Mouse (Mus musculus) lung, postnatal 0 days (tissue): ENCODE results near the gene Sbf1. TPM values are rescaled to one million over a fixed set of nuclear protein-coding genes. Genes with fewer than 3 reads are reported as not detected.

Experiments
- ATAC-seq: fragments of 200-750 bp; cut with Nextera tagmentation; 2 replicates; pipeline ENCODE4 v1.8.0; 2017; ENCODE audit warnings: moderate library complexity
- DNase-seq: peaks from one replicate; pipeline ENCODE4 v3.0.0-alpha.2; 2016; ENCODE audit warnings: low spot score
- H3K27ac ChIP-seq: fragments of 300-500 bp; sonication (generic); 2 replicates; pipeline ENCODE4 v1.5.1; 2014; ENCODE audit warnings: antibody characterized with exemption, mild to moderate bottlenecking, low read length, mixed read lengths
- H3K27me3 ChIP-seq: fragments of 300-500 bp; sonication (generic); replicated peaks from 2 replicates; pipeline ENCODE4 v1.6.1; 2014; ENCODE audit warnings: low read length, mixed read lengths; ENCODE audit not compliant: insufficient read depth
- H3K36me3 ChIP-seq: fragments of 300-500 bp; sonication (generic); 2 replicates; pipeline ENCODE4 v1.6.1; 2014; ENCODE audit warnings: low read length, mixed read lengths; ENCODE audit not compliant: insufficient read depth
- H3K4me1 ChIP-seq: fragments of 300-500 bp; sonication (generic); 2 replicates; pipeline ENCODE4 v1.6.1; 2014; ENCODE audit warnings: antibody characterized with exemption, low read depth, low read length, mixed read lengths; ENCODE audit not compliant: insufficient read depth
- H3K4me2 ChIP-seq: fragments of 300-500 bp; sonication (generic); replicated peaks from 2 replicates; pipeline ENCODE4 v1.6.1; 2014; ENCODE audit warnings: low read depth, mild to moderate bottlenecking, low read length, moderate library complexity, mixed read lengths
- H3K4me3 ChIP-seq: fragments of 300-500 bp; sonication (generic); 2 replicates; pipeline ENCODE4 v1.5.1; 2014; ENCODE audit warnings: low read depth, low read length
- H3K9ac ChIP-seq: fragments of 300-500 bp; sonication (generic); replicated peaks from 2 replicates; pipeline ENCODE4 v1.6.1; 2014; ENCODE audit warnings: low read depth, mild to moderate bottlenecking
- H3K9me3 ChIP-seq: fragments of 300-500 bp; sonication (generic); 2 replicates; pipeline ENCODE4 v1.6.1; 2016; ENCODE audit warnings: low read length, mixed read lengths
- CTCF ChIP-seq: IDR thresholded peaks from 2 replicates; pipeline ENCODE4 v1.5.1; 2016; ENCODE audit warnings: antibody characterized with exemption, mild to moderate bottlenecking
- EP300 ChIP-seq: IDR thresholded peaks from 2 replicates; pipeline ENCODE4 v1.6.1; 2016; ENCODE audit warnings: antibody characterized with exemption, mild to moderate bottlenecking, control low read depth
- WGBS: fragments of 180-500 bp; shearing (Covaris S2); extraction: QIAGEN DNeasy Blood & Tissue Kit; methylation state at CpG from one replicate; pipeline ENCODE4 v1.1.7; 2014; 5-methylcytosine and 5-hydroxymethylcytosine counted together
- polyA plus RNA-seq: library from polyadenylated mRNA; unstranded; fragments of >200 nt; fragmentation: Nextera tagmentation; extraction: Ambion mirVana; gene quantifications from 2 replicates; pipeline ENCODE4 v1.2.1, GENCODE M21; 2015

Sbf1 gene
- polyA plus RNA-seq, 1 experiment from 2014 or later = 30.9 TPM

GRCm38 (mm10) chr15:89353837-89354236 lies 38.7 kb upstream of the Sbf1 start:
- 92% methylated on average over 16 of the region's 16 CpGs for WGBS
- no peak for TF ChIP-seq CTCF
- TF ChIP-seq EP300 = no peak
- no peak overlapping the region for H3K27ac ChIP-seq
- H3K4me1 ChIP-seq = peaks cover 5% of the 10 kb centered on the region; the same call in 1 of the 2 replicates
- DNase-seq (no peak), ATAC-seq (no peak)
- H3K9me3 ChIP-seq = no peaks in the 10 kb centered on the region
- no peak overlapping the region for H3K4me2 ChIP-seq
- no peaks in the 10 kb centered on the region for H3K27me3 ChIP-seq
- peaks cover 16% of the 10 kb centered on the region for H3K36me3 ChIP-seq
- no peak overlapping the region; the same call in 1 of the 2 replicates for H3K9ac ChIP-seq
- no peak overlapping the region for H3K4me3 ChIP-seq

DNA sequence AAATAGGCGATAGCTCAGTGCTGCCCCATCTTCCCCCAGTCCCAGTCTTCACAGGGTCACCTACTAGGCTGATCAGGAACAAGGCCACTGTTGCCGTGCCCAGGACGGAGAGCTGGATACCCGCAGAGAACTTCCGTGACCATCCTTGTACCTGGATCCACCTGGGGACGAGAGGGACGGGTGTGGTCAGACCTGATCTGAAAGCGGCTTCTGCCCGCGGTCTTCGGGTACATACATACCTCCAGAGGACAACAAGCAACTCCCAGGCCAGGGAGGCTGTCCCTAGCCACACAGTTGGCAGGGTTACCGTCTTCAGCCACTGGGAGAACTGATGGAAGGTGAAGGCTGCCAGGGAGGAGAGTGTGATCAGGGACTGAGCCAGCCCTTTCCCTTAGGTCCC lies 37.7 kb upstream of the Sbf1 start:
- Histone ChIP-seq H3K27me3 (no peaks in the 10 kb centered on the region), H3K36me3 (peaks cover 16% of the 10 kb centered on the region), H3K9ac (no peak overlapping the region), H3K4me2 (no peak overlapping the region), H3K4me3 (no peak overlapping the region), H3K4me1 (peaks cover 5% of the 10 kb centered on the region; the same call in 1 of the 2 replicates), H3K9me3 (no peaks in the 10 kb centered on the region), H3K27ac (no peak overlapping the region)
- TF ChIP-seq EP300 = no peak
- no peak for TF ChIP-seq CTCF
- 96% methylated on average over 12 of the region's 12 CpGs for WGBS
- no peak for DNase-seq
- ATAC-seq = no peak

- DNase-seq = no peak
- Histone ChIP-seq H3K36me3 (peaks cover 16% of the 10 kb centered on the region), H3K9ac (no peak overlapping the region), H3K27me3 (no peaks in the 10 kb centered on the region), H3K4me1 (peaks cover 2% of the 10 kb centered on the region; the same call in 1 of the 2 replicates), H3K4me3 (no peak overlapping the region), H3K9me3 (no peaks in the 10 kb centered on the region), H3K27ac (no peak overlapping the region), H3K4me2 (no peak overlapping the region)
- no peak for TF ChIP-seq CTCF
- no peak for TF ChIP-seq EP300
- ATAC-seq = no peak
- WGBS = 92% methylated on average over 14 of the region's 14 CpGs
These were observed 36.9 kb upstream of the Sbf1 start for GRCm38 (mm10) chr15:89352054-89352453.

DNA sequence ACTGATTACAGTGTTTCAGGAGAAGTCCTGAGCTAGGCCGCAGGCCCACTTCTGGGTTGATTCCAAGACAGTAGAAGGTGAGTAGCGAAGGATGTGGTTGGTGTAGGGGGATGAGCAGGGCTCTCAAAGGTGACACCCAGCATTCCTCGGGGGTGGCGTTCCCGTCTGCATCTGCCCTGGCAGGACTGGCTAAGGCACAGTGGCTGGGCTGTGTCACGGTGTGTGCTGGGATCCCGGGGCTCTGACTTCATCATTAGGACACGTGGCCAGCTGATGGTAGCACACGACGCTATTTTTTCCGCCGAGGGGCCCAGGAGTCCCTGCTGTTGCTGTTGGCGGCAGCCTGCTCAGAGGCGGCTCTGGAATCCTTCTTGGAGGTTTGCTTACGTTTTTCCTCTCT lies 36.2 kb upstream of the Sbf1 start:
- H3K9ac ChIP-seq = no peak overlapping the region
- no peaks in the 10 kb centered on the region; the same call in 1 of the 2 replicates for H3K4me1 ChIP-seq
- H3K27me3 ChIP-seq = no peaks in the 10 kb centered on the region
- WGBS = 86% methylated on average over 15 of the region's 15 CpGs
- ATAC-seq (no peak), DNase-seq (no peak)
- H3K4me2 ChIP-seq = no peak overlapping the region
- peaks cover 16% of the 10 kb centered on the region for H3K36me3 ChIP-seq
- peak overlapping the region; percentile 43; the same call in 1 of the 2 replicates for H3K27ac ChIP-seq
- H3K9me3 ChIP-seq = no peaks in the 10 kb centered on the region
- TF ChIP-seq EP300 = no peak
- TF ChIP-seq CTCF = no peak
- H3K4me3 ChIP-seq = no peak overlapping the region

GRCm38 (mm10) chr15:89350447-89350846 lies 35.3 kb upstream of the Sbf1 start:
- peak overlapping the region; percentile 43 for H3K27ac ChIP-seq
- H3K9me3 ChIP-seq = no peaks in the 10 kb centered on the region
- no peak overlapping the region for H3K4me2 ChIP-seq
- peaks cover 16% of the 10 kb centered on the region for H3K36me3 ChIP-seq
- H3K27me3 ChIP-seq = no peaks in the 10 kb centered on the region
- ATAC-seq (no peak; the same call in 1 of the 2 replicates), DNase-seq (no peak)
- TF ChIP-seq CTCF (no peak), EP300 (no peak)
- H3K4me1 ChIP-seq = no peaks in the 10 kb centered on the region; the same call in 1 of the 2 replicates
- WGBS = 75% methylated on average over 5 of the region's 5 CpGs
- no peak overlapping the region for H3K9ac ChIP-seq
- no peak overlapping the region for H3K4me3 ChIP-seq

- no peak overlapping the region for H3K4me2 ChIP-seq
- 82% methylated on average over 3 of the region's 3 CpGs for WGBS
- no peak for ATAC-seq
- no peaks in the 10 kb centered on the region for H3K36me3 ChIP-seq
- DNase-seq = no peak
- H3K4me3 ChIP-seq = no peak overlapping the region
- no peaks in the 10 kb centered on the region for H3K9me3 ChIP-seq
- TF ChIP-seq EP300 (no peak), CTCF (peak; percentile 50)
- H3K9ac ChIP-seq = no peak overlapping the region
- no peaks in the 10 kb centered on the region for H3K27me3 ChIP-seq
- H3K4me1 ChIP-seq = no peaks in the 10 kb centered on the region
- no peak overlapping the region for H3K27ac ChIP-seq
These were observed 28.2 kb upstream of the Sbf1 start for GRCm38 (mm10) chr15:89343325-89343724.

DNA sequence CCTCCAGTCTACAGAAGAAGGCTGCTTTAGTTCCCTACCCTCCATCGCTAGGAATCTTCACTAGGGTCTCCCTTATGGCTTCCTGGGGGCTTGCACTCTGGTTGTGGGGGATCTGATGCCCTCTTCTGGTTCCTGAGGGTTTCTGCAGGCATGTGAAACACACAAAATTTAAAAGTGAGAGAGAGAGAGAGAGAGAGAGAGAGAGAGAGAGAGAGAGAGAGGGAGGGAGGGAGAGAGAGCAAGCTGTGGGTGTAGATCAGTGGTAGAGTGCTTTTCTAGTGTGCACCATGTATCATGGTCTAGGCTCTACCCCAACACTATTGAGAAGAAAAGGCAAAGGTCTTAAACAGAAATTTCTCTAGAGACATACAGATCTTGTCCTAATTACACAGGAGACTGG lies 26.6 kb upstream of the Sbf1 start:
- Histone ChIP-seq H3K4me2 (no peak overlapping the region), H3K9ac (no peak overlapping the region), H3K4me3 (no peak overlapping the region), H3K36me3 (no peaks in the 10 kb centered on the region), H3K4me1 (no peaks in the 10 kb centered on the region), H3K27ac (no peak overlapping the region), H3K27me3 (no peaks in the 10 kb centered on the region), H3K9me3 (no peaks in the 10 kb centered on the region)
- no peak for TF ChIP-seq EP300
- no peak for TF ChIP-seq CTCF
- ATAC-seq (no peak), DNase-seq (no peak)
- WGBS = 45% methylated on average over 1 of the region's 1 CpGs
